ENCODE assay signal across 11 mouse cellular contexts in genomic region chr11:97512511-97512910, GRCm38 (mm10). TPM values are rescaled to one million over a fixed set of nuclear protein-coding genes. Genes with fewer than 3 reads are reported as not detected.
DNase-seq lines count a peak whose midpoint lies in the region; ATAC-seq and TF ChIP-seq lines count a peak whose summit lies in the region.
"Had no signal": no experiment of that assay in that cellular context is flagged by ENCODE, and none has a peak within 500 bp of the region (broad histone marks: within the 10 kb centered on the region; RNA-seq: fewer than 3 reads in every experiment).

No protein-coding gene starts in this region.

- H3K9me3 ChIP-seq in hindbrain, embryonic 10.5 days = 0 out of 2 replicates have a peak, but pooled peaks cover 3% of the 10 kb centered on the region
- no peaks in the 10 kb centered on the region for H3K9me3 ChIP-seq in hindbrain, postnatal 0 days (ENCODE audit: low read length)
- H3K9me3 ChIP-seq in hindbrain, embryonic 12.5 days (replicated peaks) = no peaks in the 10 kb centered on the region
- no peaks in the 10 kb centered on the region for H3K9me3 ChIP-seq in liver, embryonic 16.5 days (replicated peaks; ENCODE audit: control insufficient read depth, low read length)
- H3K9me3 ChIP-seq: midbrain, embryonic 12.5 days had no signal

- H3K4me3 ChIP-seq in hindbrain, embryonic 10.5 days = peak overlapping the region; percentile 25
- no peak overlapping the region for H3K4me3 ChIP-seq in hindbrain, postnatal 0 days (ENCODE audit: low read length)
- H3K4me3 ChIP-seq in spleen, adult 2 months (ENCODE audit: extremely low read depth, insufficient read depth, insufficient read length) = peak overlapping the region; percentile 51; the same call in 1 of the 2 replicates
- no peak overlapping the region for H3K4me3 ChIP-seq in hindbrain, embryonic 12.5 days
- peak overlapping the region; percentile 43 for H3K4me3 ChIP-seq in liver, embryonic 16.5 days (ENCODE audit: low read depth, low read length)
- H3K4me3 ChIP-seq: midbrain, embryonic 12.5 days had no signal

- peaks cover 16% of the 10 kb centered on the region for H3K36me3 ChIP-seq in hindbrain, embryonic 10.5 days
- H3K36me3 ChIP-seq in hindbrain, postnatal 0 days (ENCODE audit: insufficient read depth, low read length) = peaks cover 9% of the 10 kb centered on the region
- no peaks in the 10 kb centered on the region for H3K36me3 ChIP-seq in spleen, adult 2 months (ENCODE audit: control insufficient read depth, insufficient read depth, low read length)
- H3K36me3 ChIP-seq in hindbrain, embryonic 12.5 days = peaks cover 21% of the 10 kb centered on the region
- H3K36me3 ChIP-seq in liver, embryonic 16.5 days (ENCODE audit: control insufficient read depth, insufficient read depth) = no peaks in the 10 kb centered on the region

- WGBS in hindbrain, embryonic 10.5 days = 23% methylated on average over 6 of the region's 6 CpGs
- 35% methylated on average over 6 of the region's 6 CpGs for WGBS in hindbrain, postnatal 0 days
- 73% methylated on average over 6 of the region's 6 CpGs for WGBS in spleen, adult 2 months
- 30% methylated on average over 6 of the region's 6 CpGs for WGBS in hindbrain, embryonic 12.5 days
- 57% methylated on average over 6 of the region's 6 CpGs for WGBS in liver, embryonic 16.5 days (ENCODE audit: insufficient replicate concordance)

- no peak overlapping the region for H3K9ac ChIP-seq in hindbrain, postnatal 0 days (replicated peaks; ENCODE audit: low read length)
- H3K9ac ChIP-seq in hindbrain, embryonic 12.5 days = 0 out of 2 replicates have a peak overlapping the region, but pooled peaks have one; percentile 15
- no peak overlapping the region for H3K9ac ChIP-seq in liver, embryonic 16.5 days (ENCODE audit: low read depth, low read length)
- H3K9ac ChIP-seq: midbrain, embryonic 12.5 days had no signal

- no peak overlapping the region for H3K4me2 ChIP-seq in hindbrain, postnatal 0 days (ENCODE audit: low read depth, low read length)
- H3K4me2 ChIP-seq in hindbrain, embryonic 12.5 days (replicated peaks) = peak overlapping the region; percentile 15; the same call in 1 of the 2 replicates
- H3K4me2 ChIP-seq in liver, embryonic 16.5 days (ENCODE audit: low read depth, low read length) = peak overlapping the region; percentile 55
- H3K4me2 ChIP-seq: midbrain, embryonic 12.5 days had no signal

- H3K27ac ChIP-seq in hindbrain, embryonic 10.5 days = peak overlapping the region; percentile 80
- no peak overlapping the region for H3K27ac ChIP-seq in hindbrain, postnatal 0 days
- H3K27ac ChIP-seq in spleen, adult 2 months (ENCODE audit: insufficient read depth, low read length) = peak overlapping the region; percentile 67; the same call in 1 of the 2 replicates
- H3K27ac ChIP-seq in hindbrain, embryonic 12.5 days = no peak overlapping the region
- no peak overlapping the region for H3K27ac ChIP-seq in liver, embryonic 16.5 days (ENCODE audit: low read length)

- peaks cover 46% of the 10 kb centered on the region for H3K4me1 ChIP-seq in hindbrain, embryonic 10.5 days (replicated peaks)
- H3K4me1 ChIP-seq in hindbrain, postnatal 0 days (ENCODE audit: insufficient read depth, low read length) = 0 out of 2 replicates have a peak, but pooled peaks cover 4% of the 10 kb centered on the region
- peaks cover 11% of the 10 kb centered on the region; the same call in 1 of the 2 replicates for H3K4me1 ChIP-seq in spleen, adult 2 months (ENCODE audit: control insufficient read depth, insufficient read depth, insufficient read length)
- H3K4me1 ChIP-seq in hindbrain, embryonic 12.5 days = peaks cover 28% of the 10 kb centered on the region
- peaks cover 4% of the 10 kb centered on the region; the same call in 1 of the 2 replicates for H3K4me1 ChIP-seq in liver, embryonic 16.5 days (ENCODE audit: control insufficient read depth, low read depth, low read length)

- no peak for ATAC-seq in hindbrain, postnatal 0 days
- no peak for ATAC-seq in hindbrain, embryonic 12.5 days (ENCODE audit: low FRiP score)
- no peak for ATAC-seq in liver, embryonic 16.5 days (ENCODE audit: low read depth)
- ATAC-seq in granulocyte monocyte progenitor cell, adult 5-6 weeks (replicated peaks; ENCODE audit: poor library complexity, severe bottlenecking) = no peak

- TF ChIP-seq POLR2A in spleen, adult 2 months (IDR thresholded peaks at IDR 0.05; ENCODE audit: low read depth, low read length) = no peak

- H3K27me3 ChIP-seq in hindbrain, embryonic 10.5 days (ENCODE audit: insufficient read depth, poor library complexity, severe bottlenecking) = 0 out of 2 replicates have a peak, but pooled peaks cover 22% of the 10 kb centered on the region
- no peaks in the 10 kb centered on the region for H3K27me3 ChIP-seq in hindbrain, postnatal 0 days (ENCODE audit: insufficient read depth, low read length)
- H3K27me3 ChIP-seq in spleen, adult 2 months (ENCODE audit: control insufficient read depth, insufficient read depth, low read length) = no peaks in the 10 kb centered on the region
- no peaks in the 10 kb centered on the region; the same call in 1 of the 2 replicates for H3K27me3 ChIP-seq in hindbrain, embryonic 12.5 days
- no peaks in the 10 kb centered on the region; the same call in 1 of the 2 replicates for H3K27me3 ChIP-seq in liver, embryonic 16.5 days (ENCODE audit: control insufficient read depth, insufficient read depth, low read depth, low read length)
- H3K27me3 ChIP-seq: midbrain, embryonic 12.5 days had no signal

- TF ChIP-seq CTCF in hindbrain, postnatal 0 days (IDR thresholded peaks at IDR 0.05; ENCODE audit: low read depth) = no peak
- no peak for TF ChIP-seq CTCF in spleen, adult 2 months (IDR thresholded peaks at IDR 0.05; ENCODE audit: extremely low read depth, insufficient read depth, insufficient read length, insufficient replicate concordance)

- no peak for DNase-seq in hindbrain, embryonic 10.5 days (ENCODE audit: low spot score)
- no peak for DNase-seq in hindbrain, postnatal 0 days (ENCODE audit: low spot score)
- no peak for DNase-seq in spleen, adult 2 months (ENCODE audit: low read depth in 1 of 2, low spot score in 2 of 2)
- no peak for DNase-seq in spleen, postnatal 14 days (ENCODE audit: low spot score in 2 of 2)
- DNase-seq: cerebellum, adult 8-10 months had no signal

RNA-seq across cellular contexts. Expression of gene 4933428G20Rik, which starts 12.4 kb away (rescaled TPM):
- 0.59 and 0.66 TPM in 2 replicates for polyA plus RNA-seq in hindbrain, embryonic 10.5 days (2016; fragmentation: Nextera tagmentation; extraction: Ambion mirVana)
- 0.43 TPM in 1 of 2 replicates, not detected in the other for total RNA-seq in hindbrain, postnatal 0 days (2014; rRNA removed)
- 0.48 and 1.1 TPM in 2 replicates for polyA plus RNA-seq in hindbrain, postnatal 0 days (2015; fragmentation: Nextera tagmentation; extraction: Ambion mirVana)
- polyA plus RNA-seq in spleen, adult 2 months (2012; rRNA removed) = not detected in 2 replicates
- 0.85 and 0.94 TPM in 2 replicates for polyA plus RNA-seq in hindbrain, embryonic 12.5 days (2016; fragmentation: Nextera tagmentation; extraction: Ambion mirVana)
- 0.46 and 0.59 TPM in 2 replicates for polyA plus RNA-seq in liver, embryonic 16.5 days (2015; fragmentation: Nextera tagmentation; extraction: Ambion mirVana)
- not detected in 2 replicates for total RNA-seq in granulocyte monocyte progenitor cell, adult 5-6 weeks (2014; fragmentation: Nextera tagmentation)
- total RNA-seq in granulocyte monocyte progenitor cell, adult 5-6 weeks (2017) = 0.22 TPM in 1 of 2 replicates, not detected in the other
- total RNA-seq: adrenal gland, postnatal 14 days; gastrocnemius, adult 8-10 months had no signal

Comparison
In these comparisons a context has a peak if more than half of its experiments do, and no peak if none do; other contexts are left out.
1. H3K27ac ChIP-seq: peak in hindbrain, embryonic 10.5 days (single experiment) and spleen, adult 2 months (single experiment); none in hindbrain, postnatal 0 days (single experiment), hindbrain, embryonic 12.5 days (single experiment) and liver, embryonic 16.5 days (single experiment).
2. H3K4me3 ChIP-seq: peak in hindbrain, embryonic 10.5 days (single experiment), spleen, adult 2 months (single experiment) and liver, embryonic 16.5 days (single experiment); none in hindbrain, postnatal 0 days (single experiment) and hindbrain, embryonic 12.5 days (single experiment).